Mouse (Mus musculus): ENCODE measurements around the gene S100pbp.

Gene S100pbp

GRCm38 (mm10) chr4:129134799-129135585 lies 54.5 kb downstream of the S100pbp start:
- no peak for DNase-seq (ENCODE audit: extremely low read depth, insufficient read length, low spot score)

GRCm38 (mm10) chr4:129130755-129131303 lies 58.7 kb downstream of the S100pbp start:
- DNase-seq (ENCODE audit: extremely low read depth, insufficient read length, low spot score): no peak

GRCm38 (mm10) chr4:129130149-129130548 lies 59.4 kb downstream of the S100pbp start:
- DNase-seq (ENCODE audit: extremely low read depth, insufficient read length, low spot score): no peak

- no peak for DNase-seq (ENCODE audit: extremely low read depth, insufficient read length, low spot score)
Observed at GRCm38 (mm10) chr4:129129387-129129786, 60.1 kb downstream of the S100pbp start.

- no peak for DNase-seq (ENCODE audit: extremely low read depth, insufficient read length, low spot score)
Observed at GRCm38 (mm10) chr4:129128582-129129338, 60.8 kb downstream of the S100pbp start.

GRCm38 (mm10) chr4:129125736-129126451 lies 63.6 kb downstream of the S100pbp start:
- no peak for DNase-seq (ENCODE audit: extremely low read depth, insufficient read length, low spot score)

GRCm38 (mm10) chr4:129124652-129125146 lies 64.8 kb downstream of the S100pbp start:
- no peak for DNase-seq (ENCODE audit: extremely low read depth, insufficient read length, low spot score)

GRCm38 (mm10) chr4:129122719-129123118 lies 66.8 kb downstream of the S100pbp start:
- DNase-seq (ENCODE audit: extremely low read depth, insufficient read length, low spot score): no peak

- no peak for DNase-seq (ENCODE audit: extremely low read depth, insufficient read length, low spot score)
Observed at GRCm38 (mm10) chr4:129122107-129122506, 67.4 kb downstream of the S100pbp start.

GRCm38 (mm10) chr4:129121569-129122086 lies 67.9 kb downstream of the S100pbp start, which contains the start of gene Hpca:
TSS of gene Hpca (minus strand) at chr4:129122036.
- no peak for DNase-seq (ENCODE audit: extremely low read depth, insufficient read length, low spot score)

- DNase-seq (ENCODE audit: extremely low read depth, insufficient read length, low spot score): no peak
Observed at GRCm38 (mm10) chr4:129120520-129121445, 68.7 kb downstream of the S100pbp start.

- DNase-seq (ENCODE audit: extremely low read depth, insufficient read length, low spot score): no peak
Observed at GRCm38 (mm10) chr4:129119708-129120107, 69.8 kb downstream of the S100pbp start.

- no peak for DNase-seq (ENCODE audit: extremely low read depth, insufficient read length, low spot score)
Observed at GRCm38 (mm10) chr4:129117720-129118510, 71.6 kb downstream of the S100pbp start.

GRCm38 (mm10) chr4:129116703-129117102 lies 72.8 kb downstream of the S100pbp start:
- DNase-seq (ENCODE audit: extremely low read depth, insufficient read length, low spot score): no peak

GRCm38 (mm10) chr4:129113083-129113988 lies 76.2 kb downstream of the S100pbp start:
- DNase-seq (ENCODE audit: extremely low read depth, insufficient read length, low spot score): peak; percentile 58

GRCm38 (mm10) chr4:129112231-129112630 lies 77.3 kb downstream of the S100pbp start:
- DNase-seq (ENCODE audit: extremely low read depth, insufficient read length, low spot score): no peak

GRCm38 (mm10) chr4:129111350-129111749 lies 78.2 kb downstream of the S100pbp start:
- no peak for DNase-seq (ENCODE audit: extremely low read depth, insufficient read length, low spot score)

GRCm38 (mm10) chr4:129110804-129111203 lies 78.7 kb downstream of the S100pbp start:
- no peak for DNase-seq (ENCODE audit: extremely low read depth, insufficient read length, low spot score)
